Mouse (Mus musculus) left cerebral cortex, adult 9 months (tissue): ENCODE measurements at regions not wholly inside any gene's neighbourhood (a gene's known extent, or its start where the extent isn't known, plus 50 kb on each side); places are given as distances from the start of the nearest gene placed in this dataset.

Experiments used
- DNase-seq, 2 experiments: peaks; one replicate each; pipeline ENCODE4 v3.0.0; 2022; ENCODE audit warnings: low spot score in 2 of 2

DNA sequence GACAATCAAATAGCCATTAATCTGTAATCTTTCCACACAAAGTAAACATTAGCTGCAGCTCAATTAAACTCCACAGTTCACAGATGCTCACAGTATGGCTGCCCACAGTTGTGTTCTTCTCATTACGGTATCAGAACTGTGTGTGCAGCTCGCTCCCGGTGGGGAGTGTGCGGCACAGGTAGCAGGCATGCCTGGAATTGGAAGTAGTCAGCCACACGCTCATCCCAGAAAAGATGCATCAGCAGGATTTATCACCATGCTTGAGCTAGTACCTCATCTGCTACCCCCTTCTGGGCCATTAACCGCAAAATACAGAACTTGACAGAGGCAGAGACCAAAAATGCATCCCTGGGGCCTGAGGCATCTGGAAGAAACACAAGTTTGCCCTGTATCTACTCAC lies 437.8 kb downstream of the Adam3 start:
- no peak for DNase-seq

DNA sequence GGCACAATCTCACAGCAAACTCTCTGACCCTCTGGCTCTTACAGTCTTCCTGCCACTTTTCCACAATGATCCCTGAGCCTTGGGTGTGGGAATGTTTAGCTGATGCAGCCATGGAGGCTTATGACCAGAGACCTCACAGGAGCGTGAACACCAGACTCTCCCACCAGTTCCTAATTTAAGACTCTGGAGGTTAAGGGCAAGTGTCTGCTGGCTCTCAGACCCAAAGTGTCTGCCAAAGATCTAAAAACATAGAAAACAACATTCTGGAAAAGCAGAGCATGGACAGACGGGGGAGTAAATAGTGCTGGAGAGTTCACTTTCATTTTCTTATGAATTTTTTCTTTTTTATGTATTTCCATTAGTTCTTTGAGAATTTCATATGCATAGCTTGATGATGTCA lies 440.7 kb downstream of the Adam3 start:
- DNase-seq: no peak

DNA sequence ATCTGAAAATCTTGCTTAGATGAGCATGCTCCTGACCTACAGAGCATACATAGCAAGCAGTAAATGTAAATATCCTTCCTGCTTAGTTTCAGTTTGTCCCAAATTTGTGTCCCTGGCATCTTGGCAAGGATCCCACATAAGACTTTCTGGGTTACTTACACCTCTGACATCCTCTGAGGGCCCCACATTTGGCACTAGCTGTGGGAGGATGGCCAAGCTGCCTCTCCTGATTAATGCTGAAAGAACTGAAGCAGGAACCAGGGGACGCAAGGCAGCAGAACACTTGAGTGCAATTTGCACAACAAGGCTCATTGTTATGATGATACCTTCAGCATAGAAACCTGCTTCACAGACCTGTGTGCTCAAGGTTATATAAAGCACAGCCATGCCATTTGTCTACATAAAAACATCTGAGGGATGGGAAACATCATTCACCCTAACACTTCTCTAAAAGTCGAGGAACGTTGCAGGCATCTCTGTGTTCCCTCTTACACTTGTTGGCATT lies 441.7 kb downstream of the Adam3 start:
- no peak for DNase-seq

DNA sequence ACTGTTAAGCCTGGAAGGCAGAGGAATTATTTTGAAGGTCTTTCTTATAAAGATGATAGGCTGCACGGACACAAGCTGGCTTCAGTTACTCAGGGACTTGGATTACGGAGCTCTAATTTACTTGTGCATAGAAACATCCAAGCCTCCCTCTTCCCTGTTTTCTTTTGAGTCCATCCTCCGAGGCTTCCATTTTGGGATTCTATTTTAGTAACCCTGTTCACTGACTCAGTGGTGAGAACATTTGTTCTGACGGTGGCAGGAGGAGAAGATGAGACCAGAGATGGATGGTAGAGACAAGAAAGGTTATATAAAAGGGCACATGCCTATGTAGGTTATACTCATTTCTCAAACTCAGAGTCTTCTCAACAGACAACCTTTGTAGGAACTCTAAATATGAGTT lies 445.4 kb downstream of the Adam3 start:
- DNase-seq: no peak

DNA sequence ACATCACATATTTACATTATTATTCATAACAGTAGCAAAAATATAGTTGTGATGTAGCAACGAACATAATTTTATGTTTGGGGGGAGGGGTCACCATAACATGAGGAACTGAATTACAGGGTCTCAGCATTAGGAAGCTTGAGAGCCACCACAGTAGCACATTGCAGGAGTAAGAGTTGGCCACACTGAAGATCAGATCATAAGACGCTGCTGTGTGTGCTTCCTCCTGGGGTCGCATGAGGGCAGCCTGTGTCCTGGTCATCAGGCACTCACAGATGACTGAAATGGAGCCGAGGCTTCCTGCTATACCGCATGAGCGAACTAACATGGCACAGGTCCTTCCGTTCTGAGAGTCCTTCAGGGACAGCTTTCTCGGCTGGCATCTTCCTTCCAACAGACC lies 447.3 kb downstream of the Adam3 start:
- DNase-seq: no peak

DNA sequence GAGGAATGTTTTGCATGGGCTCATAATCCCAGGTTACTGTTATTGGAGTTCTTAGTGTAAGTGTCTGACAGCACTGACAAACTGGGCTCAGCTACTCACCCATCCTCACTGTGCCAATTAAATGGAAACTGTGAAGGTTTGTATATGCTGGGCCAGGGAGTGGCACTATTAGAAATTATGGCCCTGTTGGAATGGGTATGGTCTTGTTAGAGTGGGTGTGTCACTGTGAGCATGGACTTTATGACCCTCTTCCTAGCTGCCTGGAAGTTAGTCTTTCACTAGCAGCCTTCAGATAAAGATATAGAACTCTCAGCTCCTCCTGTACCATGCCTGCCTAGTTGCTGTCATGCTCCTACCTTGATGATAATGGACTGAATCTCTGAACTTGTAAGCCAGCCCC lies 464.3 kb downstream of the Adam3 start:
- no peak for DNase-seq

DNA sequence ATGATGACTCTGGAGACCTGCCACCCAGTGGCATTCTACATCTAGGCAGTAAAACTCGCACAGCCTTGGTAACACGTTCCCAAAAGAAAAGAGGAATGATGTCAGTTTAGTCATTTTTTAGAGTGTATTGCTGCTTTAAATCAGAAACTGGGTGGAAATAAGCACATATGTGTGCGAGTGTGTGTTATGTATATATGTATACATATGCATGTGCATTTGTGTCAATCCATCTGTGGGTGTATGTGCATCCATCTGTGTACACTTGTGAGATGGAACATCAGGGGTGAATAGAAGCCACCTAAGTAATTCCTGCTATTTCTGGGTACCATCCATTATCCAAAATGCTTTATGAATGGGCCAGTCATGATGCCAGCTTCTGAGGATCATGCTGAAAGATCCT lies 467.0 kb downstream of the Adam3 start:
- DNase-seq: no peak

DNA sequence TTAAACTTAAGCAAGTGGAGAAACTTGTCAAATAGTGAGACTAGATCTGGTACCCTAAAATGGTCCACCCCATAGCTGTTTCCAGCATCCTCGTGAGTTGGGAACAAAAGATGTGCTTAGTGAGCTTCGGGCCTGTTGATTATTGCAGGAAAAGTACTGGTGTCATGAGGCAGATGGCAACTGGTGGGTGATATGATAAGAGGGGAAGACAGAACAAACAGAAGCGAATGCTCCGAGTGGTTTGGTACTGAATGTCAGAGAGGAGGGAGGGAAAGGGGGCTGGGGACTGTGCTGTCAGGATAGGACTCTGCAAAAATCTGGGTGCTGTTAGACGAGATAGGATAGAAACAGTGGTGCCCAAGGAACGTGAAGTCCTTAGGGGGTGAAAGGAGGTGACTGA lies 483.4 kb downstream of the Adam3 start:
- no peak for DNase-seq

DNA sequence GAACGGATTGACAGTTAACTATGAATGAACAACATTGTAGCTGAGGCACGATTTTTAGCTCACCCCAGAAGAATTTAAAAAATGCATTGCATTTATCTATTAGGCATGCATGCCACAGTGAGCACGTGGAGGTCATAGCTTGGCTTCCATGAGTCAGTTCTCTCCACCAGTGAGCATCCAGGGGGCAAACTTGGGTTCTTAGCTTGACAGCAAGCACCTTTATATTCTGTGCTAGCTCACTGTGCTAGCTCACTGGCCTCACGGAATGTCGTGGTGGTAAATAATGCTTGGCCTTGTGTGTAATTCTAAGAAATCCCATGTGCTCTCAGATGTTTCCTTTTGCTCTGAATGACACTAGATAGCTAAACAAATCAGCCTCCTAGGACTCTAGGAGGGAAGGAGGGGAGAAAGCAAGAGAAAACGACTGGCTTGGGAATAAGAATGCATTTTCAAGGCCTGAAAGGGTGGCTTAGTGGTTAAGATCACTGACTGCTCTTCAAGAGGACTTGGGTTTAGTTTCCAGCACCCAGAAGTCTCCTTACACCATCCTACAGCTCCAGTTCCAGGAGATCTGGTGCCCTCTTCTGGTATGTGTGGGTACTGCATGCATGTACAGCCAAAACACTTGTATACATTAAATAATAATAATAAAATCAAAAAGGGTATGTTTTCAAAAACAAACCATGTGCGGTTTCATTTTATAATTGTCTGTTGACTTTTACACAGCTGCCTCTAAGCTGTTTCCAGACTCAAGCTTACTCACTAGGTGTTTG lies 485.3 kb downstream of the Adam3 start:
- DNase-seq: no peak

DNA sequence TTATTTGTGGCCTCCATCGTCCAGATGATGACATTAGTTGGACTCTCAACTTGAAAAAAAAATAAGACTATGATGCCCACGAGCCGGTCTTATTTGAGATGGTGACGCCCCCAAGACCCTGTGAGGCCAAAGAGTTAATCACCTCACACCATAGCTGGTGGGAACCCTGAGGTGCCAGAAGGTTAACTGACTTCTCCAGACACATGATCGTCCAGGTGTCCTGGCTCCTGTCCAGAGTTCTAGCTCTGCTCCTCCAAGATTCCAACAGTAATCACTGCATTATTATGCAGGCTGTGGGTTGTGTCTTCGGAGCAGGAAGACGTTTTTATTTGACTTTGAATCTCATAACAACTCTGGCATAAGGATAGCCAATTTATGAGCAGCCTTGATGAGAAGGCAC lies 490.7 kb downstream of the Adam3 start:
- no peak for DNase-seq

DNA sequence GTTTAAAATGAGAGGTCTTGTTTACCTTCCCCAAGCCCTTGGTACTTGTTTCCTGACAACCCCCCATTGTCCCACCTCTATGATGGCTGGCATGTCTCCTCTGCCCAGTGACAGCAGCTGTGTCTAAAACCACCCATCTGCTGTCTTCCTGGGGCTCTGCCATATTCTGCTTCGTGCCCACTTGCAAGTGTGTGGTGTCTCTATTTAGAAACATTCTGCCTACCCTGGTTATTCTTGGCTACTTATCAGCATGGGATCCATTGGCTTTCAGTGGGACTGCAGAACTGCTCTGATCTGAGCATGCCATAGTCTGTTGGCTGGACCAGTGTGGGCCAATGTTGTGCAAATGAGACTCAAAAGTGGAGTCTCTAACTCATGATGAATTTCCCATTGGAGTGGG lies 497.5 kb downstream of the Adam3 start:
- peak; percentile 59 to 85 for DNase-seq

DNA sequence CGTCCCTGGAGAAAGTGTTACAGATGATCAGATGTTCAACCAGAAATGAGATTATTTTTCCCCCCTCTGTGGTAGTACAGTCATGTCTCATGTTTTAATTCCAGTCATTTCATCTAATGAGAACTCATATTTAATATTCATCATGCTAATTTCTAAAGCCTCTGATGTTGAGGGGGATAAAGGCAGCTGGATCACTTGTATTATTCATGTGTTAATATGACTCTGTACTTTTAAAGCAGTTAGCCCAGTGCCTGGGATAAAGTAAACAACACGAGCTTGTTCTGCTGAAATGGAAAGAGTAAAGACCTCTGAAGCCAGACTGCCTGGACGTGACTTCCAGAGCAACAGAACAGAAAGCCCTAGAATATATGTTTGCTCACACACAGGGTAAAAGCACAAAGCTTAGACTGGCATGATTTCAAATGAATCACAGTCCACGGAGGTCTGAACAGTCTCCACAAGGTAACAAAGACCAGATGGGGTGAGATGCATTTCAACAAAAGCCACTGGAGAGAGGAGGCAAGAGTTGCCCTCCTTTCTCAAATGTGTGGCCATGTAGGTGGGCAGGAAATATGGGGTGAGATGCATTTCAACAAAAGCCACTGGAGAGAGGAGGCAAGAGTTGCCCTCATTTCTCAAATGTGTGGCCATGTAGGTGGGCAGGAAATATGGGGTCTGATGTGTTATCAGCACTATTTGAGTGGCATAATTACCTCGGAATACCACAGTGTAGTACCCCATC lies 498.1 kb downstream of the Adam3 start:
- no peak for DNase-seq

DNA sequence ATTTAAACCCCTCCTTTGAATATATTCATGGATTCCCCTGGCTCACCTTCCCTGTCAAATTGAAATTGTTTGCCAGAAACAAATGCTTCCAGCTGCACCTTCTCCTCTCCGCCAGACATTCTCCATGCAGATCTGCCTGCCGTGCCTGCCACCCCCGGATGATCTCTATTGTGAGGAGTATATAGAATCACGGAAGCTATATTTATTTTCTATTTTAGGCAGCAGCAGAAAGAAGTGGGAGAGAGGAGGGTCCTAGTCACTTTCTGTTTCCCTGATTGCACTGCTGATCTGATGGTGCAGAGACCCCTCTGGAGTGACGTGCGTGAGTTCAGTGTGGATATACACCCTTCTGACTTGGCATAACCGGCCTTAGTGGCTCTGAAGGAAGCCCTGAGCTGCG lies 505.4 kb downstream of the Adam3 start:
- peak in 1 of 2 experiments; percentile 63 for DNase-seq

DNA sequence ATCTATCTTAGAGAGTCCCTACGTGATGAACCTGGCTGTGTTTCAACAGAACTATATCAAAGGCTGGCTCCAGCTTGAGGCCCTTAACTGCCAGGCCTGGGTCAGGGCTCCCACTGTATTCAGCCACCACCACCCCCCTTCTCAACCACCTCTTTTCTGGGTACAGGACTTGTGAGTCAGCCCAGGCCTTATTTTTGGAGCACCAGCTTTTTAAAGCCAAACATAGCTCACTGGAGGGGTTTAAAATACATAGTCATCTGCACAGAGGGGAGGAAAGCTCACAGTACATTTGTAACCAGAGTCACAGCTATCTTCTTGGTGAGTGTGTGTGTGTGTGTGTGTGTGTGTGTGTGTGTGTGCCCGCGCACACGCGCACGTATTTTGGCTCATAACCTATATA lies 509.0 kb downstream of the Adam3 start:
- DNase-seq: peak; percentile 63 to 69

DNA sequence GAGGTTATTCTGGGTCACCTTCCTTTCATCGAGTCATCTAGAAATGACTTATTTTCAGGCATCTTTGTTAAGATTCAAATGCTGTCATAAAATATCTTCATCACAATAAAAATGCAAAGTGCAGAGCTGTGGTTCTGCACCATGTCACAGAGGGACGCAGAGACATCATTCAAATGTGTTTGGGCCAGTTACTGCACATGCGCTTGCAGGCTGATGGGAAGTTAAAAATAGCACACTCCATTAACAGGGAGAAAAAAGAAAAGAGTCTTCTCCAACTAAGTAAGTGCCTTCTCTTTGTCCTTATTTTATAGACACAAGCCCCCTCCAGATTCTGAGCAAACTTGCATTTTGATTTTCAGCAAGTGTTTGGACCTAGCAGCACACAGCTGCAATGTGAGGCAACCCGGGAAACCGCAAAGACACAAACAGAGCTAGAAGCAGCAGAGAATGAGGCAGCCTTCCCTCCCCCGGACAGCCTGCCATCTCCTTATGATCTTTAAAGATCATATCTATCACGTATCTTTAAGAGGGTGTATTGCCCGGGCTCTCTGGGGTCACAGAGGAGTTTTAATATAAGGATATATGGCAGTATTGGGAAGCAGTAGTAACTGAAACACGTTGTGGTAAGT lies 510.0 kb downstream of the Adam3 start:
- no peak for DNase-seq

DNA sequence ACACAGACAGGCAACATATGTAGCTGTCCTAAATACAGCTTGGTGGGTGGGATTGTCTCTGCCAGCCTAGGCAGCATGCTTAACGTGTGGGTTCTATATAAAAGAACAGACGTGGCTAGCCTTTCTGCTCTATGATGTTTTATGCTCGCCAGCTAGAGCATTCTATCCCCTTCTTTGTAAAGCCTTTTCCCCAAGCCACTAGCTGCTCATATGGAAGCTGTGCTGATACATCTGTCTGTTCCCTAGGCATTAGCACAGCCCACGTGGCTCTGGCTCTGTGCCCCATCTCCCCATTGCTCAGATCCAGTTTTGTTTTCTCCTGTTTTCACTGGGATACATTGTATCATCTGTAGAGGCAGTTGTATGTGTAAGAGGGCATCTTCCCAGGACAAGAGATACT lies 511.3 kb downstream of the Adam3 start:
- DNase-seq: peak in 1 of 2 experiments; percentile 61

DNA sequence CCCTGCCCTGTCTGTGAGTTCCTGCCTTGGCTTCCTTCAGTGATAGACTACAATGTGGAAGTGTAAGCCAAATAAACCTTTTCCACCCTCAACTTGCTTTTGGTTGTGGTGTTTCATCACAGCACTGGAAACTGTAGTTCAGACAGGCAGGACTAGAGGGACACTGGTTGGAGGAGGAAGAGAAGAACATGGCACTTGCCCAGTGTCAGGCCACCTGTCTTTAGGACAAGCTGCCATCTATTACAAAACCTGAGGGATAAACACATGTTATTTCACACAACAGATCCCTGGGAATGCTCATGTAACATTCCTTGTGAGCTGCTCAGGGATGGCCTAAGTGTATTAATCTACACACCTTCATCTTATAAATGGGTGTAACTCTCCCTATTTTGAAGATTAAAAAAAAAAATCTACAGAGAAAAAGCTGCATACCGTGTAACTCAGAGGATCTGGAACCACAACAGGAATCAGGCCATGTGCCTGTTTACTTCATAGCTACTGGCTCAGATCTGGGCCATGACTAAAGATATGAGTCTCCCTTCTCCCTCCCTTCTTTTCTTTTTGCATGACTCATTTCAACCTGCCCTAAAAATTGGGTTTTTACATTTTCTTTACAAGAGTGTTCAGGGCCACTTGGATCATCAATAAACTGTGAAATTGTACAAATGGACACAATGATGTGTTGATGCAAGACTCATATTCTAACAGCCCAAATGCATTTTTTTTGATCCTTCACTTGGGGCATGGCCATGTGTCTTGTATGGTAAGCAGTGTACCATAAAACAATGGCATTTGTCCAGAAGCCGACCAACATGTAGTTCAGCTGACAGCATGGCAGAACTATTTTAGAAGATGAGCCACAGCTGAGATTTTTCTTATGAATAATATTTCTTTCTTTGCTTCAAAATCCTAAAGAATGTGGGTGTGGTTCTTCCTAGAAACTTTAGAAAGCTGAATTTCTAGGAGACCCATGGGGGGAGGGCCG lies 513.1 kb downstream of the Adam3 start:
- DNase-seq: no peak

DNA sequence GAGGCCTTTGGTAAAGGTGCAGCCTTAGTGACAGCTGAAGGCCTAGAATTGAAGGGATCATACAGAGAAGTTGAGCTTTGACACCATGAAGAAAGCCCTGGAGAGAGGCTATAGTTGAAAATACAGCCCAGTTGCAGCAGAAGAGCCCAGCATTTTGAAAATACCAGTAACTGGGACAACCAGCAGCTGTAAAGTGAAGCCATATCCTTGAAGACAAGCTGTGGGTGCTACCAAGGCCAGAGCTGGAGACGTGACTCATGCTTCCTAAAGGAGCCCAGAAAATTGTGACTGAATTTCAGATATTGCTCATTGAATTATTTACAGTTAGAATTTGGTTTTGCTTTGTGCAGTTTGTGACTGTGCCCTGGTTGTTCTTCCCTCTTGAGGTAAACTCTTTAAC lies 514.6 kb downstream of the Adam3 start:
- no peak for DNase-seq
